In genomic region chr2:32966689-32967631, GRCm38 (mm10) we compare ENCODE assay signal across 7 mouse cellular contexts. TPM values are rescaled to one million over a fixed set of nuclear protein-coding genes. Genes with fewer than 3 reads are reported as not detected.
DNase-seq lines count a peak whose midpoint lies in the region; ATAC-seq lines count a peak whose summit lies in the region.

No protein-coding gene starts in this region.

- no peaks in the 10 kb centered on the region for H3K9me3 ChIP-seq in intestine, embryonic 14.5 days (ENCODE audit: control insufficient read depth, low read length)
- H3K9me3 ChIP-seq in midbrain, embryonic 10.5 days (replicated peaks): no peaks in the 10 kb centered on the region

- peak overlapping the region; percentile 79 for H3K9ac ChIP-seq in intestine, embryonic 14.5 days (ENCODE audit: low read length)

- peaks cover 35% of the 10 kb centered on the region for H3K4me1 ChIP-seq in intestine, embryonic 14.5 days (replicated peaks; ENCODE audit: control insufficient read depth, insufficient read depth, low read length)
- peaks cover 55% of the 10 kb centered on the region for H3K4me1 ChIP-seq in midbrain, embryonic 10.5 days

- no peaks in the 10 kb centered on the region for H3K27me3 ChIP-seq in intestine, embryonic 14.5 days (replicated peaks; ENCODE audit: control insufficient read depth, insufficient read depth, low read length)
- no peaks in the 10 kb centered on the region for H3K27me3 ChIP-seq in midbrain, embryonic 10.5 days (ENCODE audit: low read depth, poor library complexity, severe bottlenecking)

- peak; percentile 85 for DNase-seq in adrenal gland, adult 8-10 months
- peak; percentile 93 for DNase-seq in embryo, embryonic 11 days
- DNase-seq in gastrocnemius, postnatal 14 days: peak; percentile 85
- peak; percentile 91 for DNase-seq in intestine, embryonic 14.5 days (ENCODE audit: low spot score)
- DNase-seq in left cerebral cortex, postnatal 36 days (ENCODE audit: low spot score in 2 of 2): peak; percentile 92 to 94
- peak; percentile 87 for DNase-seq in midbrain, embryonic 10.5 days (ENCODE audit: low spot score)
- peak; percentile 87 for DNase-seq in right cerebral cortex, postnatal 36 days (ENCODE audit: low spot score in 2 of 2)

- peak overlapping the region; percentile 74 for H3K4me2 ChIP-seq in intestine, embryonic 14.5 days (ENCODE audit: low read length)

- WGBS in intestine, embryonic 14.5 days: 1% methylated on average over 55 of the region's 55 CpGs
- 1% methylated on average over 55 of the region's 55 CpGs for whole genome bisulfite sequencing in midbrain, embryonic 10.5 days

- H3K4me3 ChIP-seq in intestine, embryonic 14.5 days (ENCODE audit: low read depth, low read length): peak overlapping the region; percentile 67
- H3K4me3 ChIP-seq in midbrain, embryonic 10.5 days: peak overlapping the region; percentile 74

- peaks cover 26% of the 10 kb centered on the region for H3K36me3 ChIP-seq in intestine, embryonic 14.5 days (ENCODE audit: control insufficient read depth, insufficient read depth, low read length)
- H3K36me3 ChIP-seq in midbrain, embryonic 10.5 days: peaks cover 29% of the 10 kb centered on the region

- peak; percentile 78 for ATAC-seq in intestine, embryonic 14.5 days (replicated peaks; ENCODE audit: low FRiP score, low TSS enrichment, low read depth)

- intact Hi-C loops in gastrocnemius, postnatal 14 days (cut with DNase I; ENCODE audit: low total_unique reads): no loop called here
- intact Hi-C loops in left cerebral cortex, postnatal 36 days (cut with DNase I): no loop called here

- peak overlapping the region; percentile 97 for H3K27ac ChIP-seq in intestine, embryonic 14.5 days (ENCODE audit: low read depth)
- H3K27ac ChIP-seq in midbrain, embryonic 10.5 days (replicated peaks): peak overlapping the region; percentile 93

RNA-seq across cellular contexts. Expression of gene Lrsam1, which starts 5.5 kb away (rescaled TPM):
- 10 to 100 TPM; 23.3 to 38.9 (median 28.5) TPM for total RNA-seq in adrenal gland, adult 8-10 months (2022)
- 10 to 100 TPM; 12.0 to 12.2 TPM for total RNA-seq in gastrocnemius, postnatal 14 days (2021)
- 7.0 and 7.9 TPM in 2 replicates for polyA plus RNA-seq in intestine, embryonic 14.5 days (2014; fragmentation: Nextera tagmentation; extraction: Ambion mirVana)
- 10 to 100 TPM; 34.7 to 36.2 TPM for total RNA-seq in left cerebral cortex, postnatal 36 days (2021)
- polyA plus RNA-seq in midbrain, embryonic 10.5 days (2016; fragmentation: Nextera tagmentation; extraction: Ambion mirVana): 9.8 and 12.9 TPM in 2 replicates

RNA-seq across cellular contexts. Expression of gene Rpl12, which starts 5.6 kb away (rescaled TPM):
- total RNA-seq in adrenal gland, adult 8-10 months (2022): 100 to 1,000 TPM; 137 to 206 (median 196) TPM
- total RNA-seq in gastrocnemius, postnatal 14 days (2021): 100 to 1,000 TPM; 105 to 143 TPM
- 259 and 272 TPM in 2 replicates for polyA plus RNA-seq in intestine, embryonic 14.5 days (2014; fragmentation: Nextera tagmentation; extraction: Ambion mirVana)
- 100 to 1,000 TPM; 107 to 115 TPM for total RNA-seq in left cerebral cortex, postnatal 36 days (2021)
- polyA plus RNA-seq in midbrain, embryonic 10.5 days (2016; fragmentation: Nextera tagmentation; extraction: Ambion mirVana): 144 and 172 TPM in 2 replicates

RNA-seq across cellular contexts. Expression of gene Slc2a8, which starts 14.9 kb away (rescaled TPM):
- 10 to 100 TPM; 19.8 to 28.5 (median 24.4) TPM for total RNA-seq in adrenal gland, adult 8-10 months (2022)
- total RNA-seq in gastrocnemius, postnatal 14 days (2021): 10 to 100 TPM in 1 of 2 experiments, 1 to 10 TPM in 1; 8.5 to 10.5 TPM
- 10.3 and 13.6 TPM in 2 replicates for polyA plus RNA-seq in intestine, embryonic 14.5 days (2014; fragmentation: Nextera tagmentation; extraction: Ambion mirVana)
- total RNA-seq in left cerebral cortex, postnatal 36 days (2021): 10 to 100 TPM; 26.9 to 27.1 TPM
- polyA plus RNA-seq in midbrain, embryonic 10.5 days (2016; fragmentation: Nextera tagmentation; extraction: Ambion mirVana): 19.5 and 23.3 TPM in 2 replicates

Comparison
In these comparisons a context has a peak if more than half of its experiments do, and no peak if none do; other contexts are left out.
1. Peak in every context shown above with its lines: DNase-seq, ATAC-seq, H3K4me3 ChIP-seq and H3K27ac ChIP-seq.